Mouse (Mus musculus): ENCODE measurements around the gene Clec16a.

Clec16a gene

GRCm38 (mm10) chr16:10786782-10787547 lies 241.8 kb downstream of the Clec16a start:
- no peak for DNase-seq (ENCODE audit: low spot score)

- DNase-seq (ENCODE audit: low spot score) = no peak
Observed at GRCm38 (mm10) chr16:10787548-10788058, 242.5 kb downstream of the Clec16a start.

- no peak for DNase-seq (ENCODE audit: low spot score)
Observed at GRCm38 (mm10) chr16:10788271-10788670, 243.1 kb downstream of the Clec16a start, which contains the start of gene Tnp2. Tnp2 (minus strand) TSS chr16:10788660.

- no peak for DNase-seq (ENCODE audit: low spot score)
Observed at GRCm38 (mm10) chr16:10788866-10789265, 243.7 kb downstream of the Clec16a start.

GRCm38 (mm10) chr16:10790702-10791101 lies 245.6 kb downstream of the Clec16a start, which contains the start of gene Prm3:
Prm3 (minus strand) TSS chr16:10790914.
- no peak for DNase-seq (ENCODE audit: low spot score)
